Mouse (Mus musculus): ENCODE data around the gene Zfp978.
"Not testable (repeated sequence)": the region's sequence is repeated elsewhere in the genome, so short reads cannot be mapped to it uniquely, and the experiment has no call there.

The Zfp978 gene

GRCm38 (mm10) chr4:147406735-147407462 lies 45.8 kb downstream of the Zfp978 start:
- peak; percentile 92 for DNase-seq (ENCODE audit: low read depth, low spot score)

- no peak for DNase-seq (ENCODE audit: low read depth, low spot score)
Measured at GRCm38 (mm10) chr4:147407463-147407822, 46.3 kb downstream of the Zfp978 start.

- peak; percentile 80 for DNase-seq (ENCODE audit: low read depth, low spot score)
Measured at GRCm38 (mm10) chr4:147416365-147416764, 55.3 kb downstream of the Zfp978 start.

GRCm38 (mm10) chr4:147417157-147417778 lies 56.2 kb downstream of the Zfp978 start:
- DNase-seq (ENCODE audit: low read depth, low spot score): peak; percentile 95

- peak; percentile 86 for DNase-seq (ENCODE audit: low read depth, low spot score)
Measured at GRCm38 (mm10) chr4:147417921-147418320, 56.8 kb downstream of the Zfp978 start.

- peak; percentile 36 for DNase-seq (ENCODE audit: low read depth, low spot score)
Measured at GRCm38 (mm10) chr4:147418333-147418732, 57.2 kb downstream of the Zfp978 start.

- peak; percentile 49 for DNase-seq (ENCODE audit: low read depth, low spot score)
Measured at GRCm38 (mm10) chr4:147419190-147419589, 58.1 kb downstream of the Zfp978 start.

- peak; percentile 34 for DNase-seq (ENCODE audit: low read depth, low spot score)
Measured at GRCm38 (mm10) chr4:147419756-147420590, 58.9 kb downstream of the Zfp978 start.

- DNase-seq (ENCODE audit: low read depth, low spot score): peak; percentile 16
Measured at GRCm38 (mm10) chr4:147420794-147421193, 59.7 kb downstream of the Zfp978 start.

GRCm38 (mm10) chr4:147421316-147421715 lies 60.2 kb downstream of the Zfp978 start:
- not testable (repeated sequence) for DNase-seq (ENCODE audit: low read depth, low spot score)

- DNase-seq (ENCODE audit: low read depth, low spot score): peak; percentile 32
Measured at GRCm38 (mm10) chr4:147423140-147423539, 62.0 kb downstream of the Zfp978 start.

GRCm38 (mm10) chr4:147423641-147424298 lies 62.7 kb downstream of the Zfp978 start:
- peak; percentile 44 for DNase-seq (ENCODE audit: low read depth, low spot score)

- DNase-seq (ENCODE audit: low read depth, low spot score): peak; percentile 64
Measured at GRCm38 (mm10) chr4:147424404-147424803, 63.3 kb downstream of the Zfp978 start.

GRCm38 (mm10) chr4:147425615-147426347 lies 64.7 kb downstream of the Zfp978 start:
- peak; percentile 80 for DNase-seq (ENCODE audit: low read depth, low spot score)

GRCm38 (mm10) chr4:147430651-147431050 lies 69.5 kb downstream of the Zfp978 start:
- DNase-seq (ENCODE audit: low read depth, low spot score): no peak

- DNase-seq (ENCODE audit: low read depth, low spot score): peak; percentile 13
Measured at GRCm38 (mm10) chr4:147431696-147432442, 70.8 kb downstream of the Zfp978 start.

GRCm38 (mm10) chr4:147432443-147432790 lies 71.3 kb downstream of the Zfp978 start:
- no peak for DNase-seq (ENCODE audit: low read depth, low spot score)

- DNase-seq (ENCODE audit: low read depth, low spot score): peak; percentile 66
Measured at GRCm38 (mm10) chr4:147433017-147433416, 71.9 kb downstream of the Zfp978 start.

GRCm38 (mm10) chr4:147433874-147434273 lies 72.8 kb downstream of the Zfp978 start:
- DNase-seq (ENCODE audit: low read depth, low spot score): no peak
